Mouse (Mus musculus) heart, postnatal 0 days (tissue): ENCODE results near the gene Tmem179.

Experiments
- CTCF ChIP-seq: IDR thresholded peaks from 2 replicates; pipeline ENCODE4 v1.5.1; 2016; ENCODE audit warnings: antibody characterized with exemption, control low read depth, low read depth
- EP300 ChIP-seq: IDR thresholded peaks from 2 replicates; pipeline ENCODE4 v1.6.1; 2016; ENCODE audit warnings: antibody characterized with exemption, low read depth

DNA sequence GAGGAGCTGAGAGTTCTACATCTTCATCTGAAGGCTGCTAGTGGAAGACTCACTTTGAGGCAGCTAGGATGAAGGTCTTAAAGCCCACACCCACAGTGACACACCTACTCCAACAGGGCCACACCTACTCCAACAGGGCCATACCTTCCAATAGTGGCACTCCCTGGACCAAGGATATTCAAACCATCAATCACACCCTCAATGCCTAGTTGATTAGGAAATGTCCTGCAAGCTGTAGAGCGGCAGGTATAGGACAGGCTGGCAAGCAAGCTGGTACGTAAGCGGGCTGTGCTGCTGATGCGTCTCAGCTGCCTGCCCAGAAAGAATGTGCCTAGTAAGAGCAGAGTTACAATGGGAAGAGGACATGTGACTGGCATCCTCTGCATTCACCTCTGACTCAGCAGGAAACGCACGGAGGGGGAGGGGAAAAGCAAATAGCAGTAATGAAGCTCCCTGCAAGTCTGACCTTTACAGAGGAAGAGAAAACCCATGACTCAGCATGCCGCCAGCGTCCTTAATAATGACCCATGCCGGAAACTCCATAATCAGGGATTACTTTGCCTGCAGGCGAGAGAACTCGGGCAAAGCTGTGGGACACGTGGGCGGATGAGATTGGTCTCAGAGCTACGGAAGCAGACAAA lies at the start of gene Tmem179:
- TF ChIP-seq CTCF (no peak), EP300 (peak; percentile 33; the same call in 1 of the 2 replicates)
